ENCODE assay signal across 8 mouse cellular contexts in genomic region chr1:167393281-167393680, GRCm38 (mm10). TPM values are rescaled to one million over a fixed set of nuclear protein-coding genes. Genes with fewer than 3 reads are reported as not detected.
DNase-seq lines count a peak whose midpoint lies in the region; ATAC-seq and TF ChIP-seq lines count a peak whose summit lies in the region.

No protein-coding gene starts in this region.

- no peaks in the 10 kb centered on the region for H3K36me3 ChIP-seq in kidney, embryonic 16.5 days (ENCODE audit: insufficient read depth, low read length)
- no peaks in the 10 kb centered on the region for H3K36me3 ChIP-seq in forebrain, embryonic 14.5 days (ENCODE audit: control insufficient read depth, insufficient read depth, low read length)
- H3K36me3 ChIP-seq in liver, embryonic 14.5 days (replicated peaks; ENCODE audit: control insufficient read depth, insufficient read depth, low read depth): peaks cover 23% of the 10 kb centered on the region
- H3K36me3 ChIP-seq in stomach, postnatal 0 days (ENCODE audit: control insufficient read depth, insufficient read depth, low read length): no peaks in the 10 kb centered on the region

- CTCF ChIA-PET in Patski (lab: Charles Lee): interaction anchor here (0.9 to 2.4 kb wide), 12 partner anchors 7 to 50 kb away, joined by 3 to 40 read pairs (median 5); no protein-coding TSS in a partner anchor

- no peaks in the 10 kb centered on the region for H3K9me3 ChIP-seq in kidney, embryonic 16.5 days (ENCODE audit: low read length)
- H3K9me3 ChIP-seq in forebrain, embryonic 14.5 days (replicated peaks; ENCODE audit: control insufficient read depth, low read length): no peaks in the 10 kb centered on the region
- no peaks in the 10 kb centered on the region for H3K9me3 ChIP-seq in liver, embryonic 14.5 days (ENCODE audit: control insufficient read depth, low read length)
- no peaks in the 10 kb centered on the region for H3K9me3 ChIP-seq in stomach, postnatal 0 days (ENCODE audit: control insufficient read depth, low read length)

- H3K4me1 ChIP-seq in kidney, embryonic 16.5 days (ENCODE audit: insufficient read depth, low read length): peaks cover 10% of the 10 kb centered on the region
- peaks cover 6% of the 10 kb centered on the region for H3K4me1 ChIP-seq in forebrain, embryonic 14.5 days (ENCODE audit: control insufficient read depth, insufficient read depth, low read length)
- peaks cover 31 to 36% of the 10 kb centered on the region in 2 experiments for H3K4me1 ChIP-seq in liver, embryonic 14.5 days (replicated peaks; ENCODE audit: control insufficient read depth in 2 of 2, insufficient read depth in 2 of 2, low read length in 1 of 2)
- H3K4me1 ChIP-seq in stomach, postnatal 0 days (replicated peaks; ENCODE audit: control insufficient read depth, insufficient read depth): 0 out of 2 replicates have a peak, but pooled peaks cover 2% of the 10 kb centered on the region

- H3K27me3 ChIP-seq in kidney, embryonic 16.5 days (ENCODE audit: insufficient read depth, low read length): peaks cover 5% of the 10 kb centered on the region
- peaks cover 23% of the 10 kb centered on the region for H3K27me3 ChIP-seq in Patski
- H3K27me3 ChIP-seq in forebrain, embryonic 14.5 days (replicated peaks; ENCODE audit: control insufficient read depth, insufficient read depth, low read length): no peaks in the 10 kb centered on the region
- H3K27me3 ChIP-seq in liver, embryonic 14.5 days (ENCODE audit: control insufficient read depth, insufficient read depth, low read length): peaks cover 6% of the 10 kb centered on the region
- H3K27me3 ChIP-seq in stomach, postnatal 0 days (ENCODE audit: control insufficient read depth, insufficient read depth, low read length): no peaks in the 10 kb centered on the region

- H3K4me2 ChIP-seq in kidney, embryonic 16.5 days (replicated peaks; ENCODE audit: low read depth, low read length): peak overlapping the region; percentile 78
- H3K4me2 ChIP-seq in forebrain, embryonic 14.5 days (ENCODE audit: low read length): peak overlapping the region; percentile 73
- H3K4me2 ChIP-seq in liver, embryonic 14.5 days (ENCODE audit: low read depth): peak overlapping the region; percentile 81
- peak overlapping the region; percentile 75 for H3K4me2 ChIP-seq in stomach, postnatal 0 days (replicated peaks; ENCODE audit: low read depth)

- TF ChIP-seq CTCF in Patski (IDR thresholded peaks at IDR 0.05): peak; percentile 28
- no peak for TF ChIP-seq CTCF in liver, embryonic 14.5 days (IDR thresholded peaks at IDR 0.05; ENCODE audit: low read depth)
- TF ChIP-seq CTCF in stomach, postnatal 0 days (IDR thresholded peaks at IDR 0.05; ENCODE audit: low read depth): peak; percentile 34

- H3K4me3 ChIP-seq in kidney, embryonic 16.5 days (ENCODE audit: low read length): peak overlapping the region; percentile 73
- peak overlapping the region; percentile 53 for H3K4me3 ChIP-seq in forebrain, embryonic 14.5 days (ENCODE audit: low read depth, low read length)
- H3K4me3 ChIP-seq in liver, embryonic 14.5 days (ENCODE audit: insufficient read depth in 1 of 2, low read depth in 2 of 2, low read length in 2 of 2): peak overlapping the region; percentile 81 to 93
- peak overlapping the region; percentile 63 for H3K4me3 ChIP-seq in stomach, postnatal 0 days (ENCODE audit: low read depth, low read length)

- H3K9ac ChIP-seq in kidney, embryonic 16.5 days (replicated peaks; ENCODE audit: low read length): peak overlapping the region; percentile 87
- H3K9ac ChIP-seq in forebrain, embryonic 14.5 days (ENCODE audit: low read length): peak overlapping the region; percentile 70
- H3K9ac ChIP-seq in liver, embryonic 14.5 days (replicated peaks): peak overlapping the region; percentile 89
- H3K9ac ChIP-seq in stomach, postnatal 0 days (ENCODE audit: low read length): peak overlapping the region; percentile 77

- POLR2A ChIA-PET in Patski (lab: Charles Lee): interaction anchor here (0.6 kb wide), 1 partner anchor 17 kb away, joined by 4 read pairs; no protein-coding TSS in a partner anchor

- TF ChIP-seq EP300 in liver, embryonic 14.5 days (IDR thresholded peaks at IDR 0.05; ENCODE audit: low read depth): no peak
- TF ChIP-seq EP300 in stomach, postnatal 0 days (optimal IDR thresholded peaks at IDR 0.05): no peak

- no peak for DNase-seq in kidney, adult 11 months
- no peak for DNase-seq in Patski (ENCODE audit: low read depth, low spot score)
- DNase-seq in forebrain, embryonic 14.5 days (ENCODE audit: low spot score): peak; percentile 32
- no peak for DNase-seq in liver, embryonic 14.5 days (ENCODE audit: low read depth in 3 of 3, low spot score in 3 of 3)
- DNase-seq in stomach, postnatal 0 days (ENCODE audit: low spot score): no peak
- no peak for DNase-seq in urinary bladder, adult 18-20 months (ENCODE audit: low spot score in 2 of 2)
- no peak for DNase-seq in adrenal gland, postnatal 4 days (ENCODE audit: low spot score in 2 of 2)

- H3K27ac ChIP-seq in kidney, embryonic 16.5 days (ENCODE audit: low read length): no peak overlapping the region; the same call in 1 of the 2 replicates
- no peak overlapping the region for H3K27ac ChIP-seq in forebrain, embryonic 14.5 days (ENCODE audit: low read depth, low read length)
- peak overlapping the region; percentile 68 for H3K27ac ChIP-seq in liver, embryonic 14.5 days
- peak overlapping the region; percentile 91 for H3K27ac ChIP-seq in stomach, postnatal 0 days (replicated peaks)

- WGBS in kidney, embryonic 16.5 days: 1% methylated on average over 15 of the region's 15 CpGs
- WGBS in forebrain, embryonic 14.5 days: under 1% methylated on average over 15 of the region's 15 CpGs
- under 1% methylated on average over 15 of the region's 15 CpGs for WGBS in liver, embryonic 14.5 days (ENCODE audit: insufficient replicate concordance)
- WGBS in stomach, postnatal 0 days: under 1% methylated on average over 15 of the region's 15 CpGs

- ATAC-seq in kidney, embryonic 16.5 days (ENCODE audit: low FRiP score, low TSS enrichment): peak; percentile 56
- peak; percentile 44 for ATAC-seq in Patski
- peak; percentile 33; the same call in 1 of the 2 replicates for ATAC-seq in forebrain, embryonic 14.5 days
- ATAC-seq in liver, embryonic 14.5 days (ENCODE audit: insufficient read depth): peak; percentile 54
- ATAC-seq in stomach, postnatal 0 days (ENCODE audit: low FRiP score, low TSS enrichment): peak; percentile 7; the same call in 1 of the 2 replicates

- in situ Hi-C loops in Patski (cut with MboI; ENCODE audit: low pct_unique_long_range_greater_than_20kb): no loop called here

RNA-seq across cellular contexts. Expression of gene Mgst3, which starts 0.4 kb away (rescaled TPM):
- 58.0 and 58.2 TPM in 2 replicates for polyA plus RNA-seq in kidney, embryonic 16.5 days (2015; fragmentation: Nextera tagmentation; extraction: Ambion mirVana)
- polyA plus RNA-seq in Patski (2021): 54.7 TPM
- 128 and 138 TPM in 2 replicates for polyA plus RNA-seq in forebrain, embryonic 14.5 days (2014; fragmentation: Nextera tagmentation; extraction: Ambion mirVana)
- 330 and 468 TPM in 2 replicates for polyA plus RNA-seq in liver, embryonic 14.5 days (2012; rRNA removed)
- polyA plus RNA-seq in liver, embryonic 14.5 days (2014; fragmentation: Nextera tagmentation; extraction: Ambion mirVana): 596 and 611 TPM in 2 replicates
- polyA plus RNA-seq in stomach, postnatal 0 days (2015; fragmentation: Nextera tagmentation; extraction: Ambion mirVana): 991 and 1,037 TPM in 2 replicates
- total RNA-seq in adrenal gland, postnatal 4 days (2021): 10 to 100 TPM; 67.2 to 77.2 TPM

RNA-seq across cellular contexts. Expression of gene Aldh9a1, which starts 43.5 kb away (rescaled TPM):
- 62.6 and 63.4 TPM in 2 replicates for polyA plus RNA-seq in kidney, embryonic 16.5 days (2015; fragmentation: Nextera tagmentation; extraction: Ambion mirVana)
- polyA plus RNA-seq in Patski (2021): 61.1 TPM
- polyA plus RNA-seq in forebrain, embryonic 14.5 days (2014; fragmentation: Nextera tagmentation; extraction: Ambion mirVana): 20.9 and 21.2 TPM in 2 replicates
- polyA plus RNA-seq in liver, embryonic 14.5 days (2012; rRNA removed): 21.9 and 28.1 TPM in 2 replicates
- polyA plus RNA-seq in liver, embryonic 14.5 days (2014; fragmentation: Nextera tagmentation; extraction: Ambion mirVana): 52.5 and 59.9 TPM in 2 replicates
- polyA plus RNA-seq in stomach, postnatal 0 days (2015; fragmentation: Nextera tagmentation; extraction: Ambion mirVana): 70.7 and 74.7 TPM in 2 replicates
- 10 to 100 TPM; 72.1 to 74.5 TPM for total RNA-seq in adrenal gland, postnatal 4 days (2021)

Comparison
In these comparisons a context has a peak if more than half of its experiments do, and no peak if none do; other contexts are left out.
1. H3K27ac ChIP-seq: peak in liver, embryonic 14.5 days (single experiment) and stomach, postnatal 0 days (single experiment); none in kidney, embryonic 16.5 days (single experiment) and forebrain, embryonic 14.5 days (single experiment).
2. Peak in every context shown above with its lines, with median percentiles within 50 percentile points of each other: ATAC-seq, H3K4me2 ChIP-seq, H3K4me3 ChIP-seq and H3K9ac ChIP-seq.